Mouse (Mus musculus): ENCODE data around the gene Tmem150c.

Tmem150c gene

GRCm38 (mm10) chr5:100052728-100053127 is 106.9 kb downstream of the Tmem150c start:
- DNase-seq (ENCODE audit: low spot score in 2 of 2), result no peak

GRCm38 (mm10) chr5:100049904-100050303 is 109.7 kb downstream of the Tmem150c start:
- DNase-seq (ENCODE audit: low spot score in 2 of 2), result no peak

DNA sequence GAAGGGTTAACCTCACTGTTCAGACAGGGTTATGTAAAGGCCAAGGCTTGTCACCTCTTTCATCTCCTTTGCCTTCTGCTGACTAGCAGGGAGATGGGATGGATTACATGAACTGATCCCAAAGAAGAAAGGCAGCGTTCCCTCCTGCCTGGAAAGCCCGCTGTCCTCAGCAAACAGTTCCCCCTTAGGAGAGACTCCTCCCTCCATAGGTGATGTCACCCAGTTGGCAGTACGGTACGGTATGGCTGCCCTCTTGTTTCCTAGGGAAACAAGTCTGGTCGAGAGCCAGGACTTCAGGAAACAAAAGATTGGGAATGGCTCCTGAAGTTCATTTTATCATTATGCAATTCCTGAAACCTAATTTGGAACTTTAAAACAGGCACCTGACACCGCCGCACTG is 111.7 kb downstream of the Tmem150c start:
- no peak for DNase-seq (ENCODE audit: low spot score in 2 of 2)

DNA sequence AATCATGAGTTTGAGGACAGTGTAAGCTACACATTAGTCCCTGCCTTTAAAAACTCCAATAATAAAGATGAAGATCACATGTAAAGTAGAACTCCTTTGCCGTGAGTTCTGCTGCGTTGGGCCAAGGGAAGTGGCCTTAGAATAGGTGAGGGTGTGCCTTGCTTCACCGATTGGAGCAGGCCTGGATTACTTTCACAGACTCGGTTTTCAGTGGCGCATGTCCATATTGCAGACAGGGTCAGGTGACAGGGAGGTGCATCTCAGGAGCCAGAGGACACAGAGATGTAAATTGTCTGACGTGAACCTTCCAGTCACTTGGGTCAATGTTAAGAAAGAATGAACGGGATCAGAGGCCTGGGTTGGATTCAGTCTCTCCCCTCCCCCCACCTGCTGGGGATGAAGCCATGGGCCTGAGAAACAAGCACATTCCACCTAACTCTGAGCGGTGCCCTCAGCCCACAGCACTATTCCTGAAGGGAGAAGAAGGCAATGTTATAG is 112.4 kb downstream of the Tmem150c start:
- DNase-seq (ENCODE audit: low spot score in 2 of 2), result no peak

DNA sequence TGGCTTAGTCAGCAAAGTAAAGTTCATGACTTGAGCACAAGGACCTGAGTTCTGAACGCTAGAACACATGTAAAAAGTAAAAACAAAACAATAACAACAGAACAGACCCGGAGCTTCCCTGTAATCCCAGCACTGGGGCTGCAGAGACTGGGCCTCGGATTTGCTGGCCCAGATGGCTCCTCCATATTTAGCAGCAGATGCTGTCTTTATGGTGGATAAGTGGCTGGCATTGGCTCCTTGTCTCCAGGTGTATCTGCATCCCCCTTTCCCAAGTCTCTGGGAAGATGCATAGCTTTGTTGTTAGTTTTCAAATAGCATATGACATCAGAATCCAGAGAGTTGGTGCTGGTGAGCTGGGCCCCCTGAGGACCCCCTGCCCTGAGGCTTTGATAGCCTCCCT is 113.5 kb downstream of the Tmem150c start:
- DNase-seq (ENCODE audit: low spot score in 2 of 2), result no peak

GRCm38 (mm10) chr5:100044621-100045020 is 115.0 kb downstream of the Tmem150c start:
- no peak for DNase-seq (ENCODE audit: low spot score in 2 of 2)

GRCm38 (mm10) chr5:100044030-100044429 is 115.6 kb downstream of the Tmem150c start:
- DNase-seq (ENCODE audit: low spot score in 2 of 2), result no peak

DNA sequence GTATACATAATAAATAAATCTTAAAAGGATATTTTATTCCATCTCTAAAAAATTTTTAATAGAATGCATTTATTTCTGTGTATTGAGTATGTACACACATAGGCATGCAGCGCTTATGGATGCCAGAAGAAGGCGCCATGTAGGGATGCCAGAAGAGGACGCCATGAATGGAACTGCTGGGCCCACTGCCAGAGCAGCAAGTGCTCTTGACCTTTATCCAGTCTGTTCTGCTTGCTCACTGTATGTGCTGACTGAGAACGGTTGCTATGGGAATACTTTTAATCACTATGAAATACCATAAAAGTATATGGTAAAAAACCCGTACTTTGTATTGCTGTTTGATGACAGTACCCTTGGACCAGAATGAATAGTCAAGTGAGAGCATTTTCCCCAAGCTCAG is 116.2 kb downstream of the Tmem150c start:
- no peak for DNase-seq (ENCODE audit: low spot score in 2 of 2)

DNA sequence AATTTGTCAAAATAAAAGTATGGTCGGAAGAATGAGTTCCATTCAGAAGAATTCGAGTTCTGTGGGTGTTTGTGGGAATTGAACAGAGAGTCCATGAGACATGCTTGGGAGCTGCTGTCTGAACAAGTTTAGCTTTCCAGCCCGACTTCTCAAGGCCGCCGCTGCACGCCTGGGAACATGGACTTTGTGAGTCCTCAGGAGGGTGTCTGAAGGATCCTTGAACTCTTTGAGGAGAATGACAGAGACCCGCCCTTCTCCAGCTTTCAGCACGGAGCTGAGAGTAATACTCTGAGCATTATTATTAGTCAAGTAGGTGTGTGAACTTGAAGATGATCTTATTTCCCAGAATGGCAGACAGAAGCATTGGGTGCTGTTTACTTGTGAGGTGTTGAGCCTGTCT is 117.1 kb downstream of the Tmem150c start:
- no peak for DNase-seq (ENCODE audit: low spot score in 2 of 2)

DNA sequence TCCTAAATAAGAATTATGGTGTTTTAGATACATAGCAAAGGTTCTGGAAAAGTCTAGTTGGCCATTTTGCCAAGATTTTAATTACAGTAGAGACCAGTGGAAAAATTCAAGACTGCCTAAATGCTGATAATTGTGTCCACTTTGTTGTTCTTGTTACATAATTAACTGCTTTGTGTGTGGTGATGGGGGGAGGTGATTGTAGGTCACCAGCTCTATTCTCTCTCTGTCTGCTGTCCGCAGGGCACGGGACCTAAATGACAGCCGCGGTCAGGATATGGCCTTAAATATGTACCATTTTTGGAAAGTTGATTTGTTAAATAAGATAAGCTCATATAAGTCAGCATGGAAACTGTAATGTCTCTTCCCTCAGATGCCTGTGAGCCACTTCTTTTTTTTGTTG is 118.3 kb downstream of the Tmem150c start:
- DNase-seq (ENCODE audit: low spot score in 2 of 2), result no peak

DNA sequence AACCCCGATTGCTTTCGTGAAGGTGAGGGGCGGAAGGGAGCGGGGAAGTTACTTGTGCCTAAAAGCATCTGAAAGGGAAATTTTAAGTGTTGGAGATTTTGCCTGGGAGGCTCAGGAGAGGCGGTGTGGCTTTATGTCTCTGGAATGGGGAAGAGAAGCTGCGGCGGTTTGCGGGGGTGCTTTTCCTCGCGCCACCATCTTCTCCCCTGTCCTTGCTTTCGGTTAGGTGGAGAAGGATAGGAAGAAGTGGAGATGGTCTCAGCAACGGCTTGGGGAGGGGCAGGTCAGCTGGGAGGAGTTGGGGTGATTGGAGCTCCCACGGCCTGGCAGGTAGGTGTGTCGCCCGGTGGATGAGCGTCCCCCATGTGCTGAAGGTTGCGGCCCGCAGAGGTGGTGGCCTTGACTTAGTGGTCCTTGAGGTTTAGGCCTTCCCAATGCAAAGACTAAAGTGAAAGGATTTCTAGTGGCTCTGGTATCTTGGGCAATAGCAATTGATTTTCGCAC is 119.3 kb downstream of the Tmem150c start:
- DNase-seq (ENCODE audit: low spot score in 2 of 2), result peak in 1 of 2 experiments; percentile 24

DNA sequence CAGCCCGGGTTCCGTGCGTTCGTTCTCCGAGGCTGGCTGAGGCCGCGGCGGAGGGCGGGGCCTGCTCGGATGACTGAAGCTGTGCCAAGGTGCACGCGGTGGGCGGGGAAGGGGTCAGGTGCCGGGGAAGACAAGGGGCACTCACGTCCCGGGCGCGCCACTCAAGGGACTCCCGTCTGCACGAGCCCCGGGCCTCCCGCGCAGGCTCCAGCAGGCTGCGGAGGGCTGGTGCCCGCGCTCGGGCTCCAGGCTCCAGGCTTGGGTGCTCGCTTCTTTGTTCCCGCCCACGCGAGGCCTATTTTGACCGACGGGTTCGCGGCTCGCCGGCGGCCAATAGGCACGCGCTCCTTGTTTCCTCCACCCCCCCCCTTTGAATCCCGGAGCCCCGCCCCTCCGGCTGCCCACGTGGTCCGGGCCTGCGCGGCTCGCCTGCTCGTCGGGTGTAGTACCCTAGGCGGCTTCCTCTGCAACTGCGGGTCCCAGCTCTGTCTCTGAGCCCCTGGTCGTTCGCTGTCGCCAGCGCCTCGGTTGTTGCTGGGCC is 119.9 kb downstream of the Tmem150c start, which contains the start of the genes Hnrnpdl and Enoph1:
TSS of gene Hnrnpdl (minus strand) at position 63 of the 541 bp plus-strand sequence.
TSS of gene Enoph1 (plus strand) at position 384 of the 541 bp plus-strand sequence.
- peak; percentile 92 to 93 for DNase-seq (ENCODE audit: low spot score in 2 of 2)

GRCm38 (mm10) chr5:100038714-100039601 is 120.7 kb downstream of the Tmem150c start:
- peak; percentile 94 to 96 for DNase-seq (ENCODE audit: low spot score in 2 of 2)

GRCm38 (mm10) chr5:100037965-100038713 is 121.5 kb downstream of the Tmem150c start:
- DNase-seq (ENCODE audit: low spot score in 2 of 2), result peak; percentile 87 to 89

DNA sequence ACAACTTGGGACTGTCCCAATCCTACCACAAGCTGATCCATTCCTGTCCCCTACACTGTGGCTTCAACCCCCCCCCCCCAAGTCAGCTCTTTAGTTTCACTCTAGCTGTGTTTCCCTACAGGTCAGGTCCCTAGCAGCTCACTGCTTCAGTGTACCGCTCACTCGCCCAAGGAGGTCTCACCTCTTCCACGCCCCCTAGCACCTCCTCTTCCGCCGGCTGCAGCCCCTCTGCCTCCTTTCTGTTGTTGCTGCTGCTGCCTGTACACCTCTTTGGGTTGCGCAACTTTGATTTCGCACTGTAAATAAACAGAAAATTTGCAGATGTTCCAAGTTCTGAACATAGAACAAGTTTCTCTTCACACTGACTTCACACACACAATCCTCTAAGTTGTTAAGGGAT is 122.9 kb downstream of the Tmem150c start:
- peak in 1 of 2 experiments; percentile 6 for DNase-seq (ENCODE audit: low spot score in 2 of 2)

- DNase-seq (ENCODE audit: low spot score in 2 of 2), result no peak
These were observed 123.7 kb downstream of the Tmem150c start for GRCm38 (mm10) chr5:100035950-100036349.

DNA sequence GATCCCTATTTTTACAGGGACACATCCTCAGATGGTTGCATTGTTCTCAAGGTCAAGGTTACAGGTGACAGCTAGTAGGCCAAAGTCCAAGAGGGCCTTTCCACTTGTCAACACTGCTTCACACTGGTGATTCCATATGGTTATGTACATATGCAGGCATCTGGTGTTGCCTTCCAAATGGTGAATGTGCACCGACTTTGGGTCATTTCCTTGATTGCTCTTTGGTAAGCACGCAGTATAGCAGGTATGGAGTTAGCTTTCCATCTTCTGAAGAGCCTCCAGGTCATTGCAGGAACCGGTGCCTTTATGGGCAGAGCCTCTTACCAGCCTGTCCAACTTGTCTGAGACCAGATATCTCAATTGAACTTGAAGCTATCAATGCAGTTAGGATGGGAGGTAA is 127.0 kb downstream of the Tmem150c start:
- no peak for DNase-seq (ENCODE audit: low spot score in 2 of 2)

GRCm38 (mm10) chr5:100032107-100032506 is 127.5 kb downstream of the Tmem150c start:
- DNase-seq (ENCODE audit: low spot score in 2 of 2), result no peak

DNA sequence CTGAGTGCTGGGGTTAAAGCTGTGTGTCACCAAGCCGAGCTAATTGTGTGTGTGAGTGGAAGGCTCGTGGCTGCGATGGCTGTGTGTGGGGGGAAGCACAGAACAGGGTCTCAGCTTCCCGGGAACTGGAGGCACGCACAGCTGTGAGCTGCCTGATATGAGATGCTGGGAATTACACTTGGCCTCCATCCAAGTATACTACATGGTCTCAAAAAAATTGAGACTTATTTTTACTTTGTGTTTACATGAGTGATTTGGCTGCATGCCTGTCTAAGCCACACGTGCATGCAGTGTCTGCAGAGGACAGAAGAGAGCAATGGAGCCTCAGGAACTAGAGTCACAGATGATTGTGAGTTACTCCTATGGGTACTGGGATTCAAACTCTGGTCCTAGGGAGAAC is 129.5 kb downstream of the Tmem150c start:
- no peak for DNase-seq (ENCODE audit: low spot score in 2 of 2)
